Mouse (Mus musculus) kidney, embryonic 14.5 days (tissue): ENCODE results near the gene Thop1. TPM values are rescaled to one million over a fixed set of nuclear protein-coding genes. Genes with fewer than 3 reads are reported as not detected.
"Not testable (repeated sequence)": the region's sequence is repeated elsewhere in the genome, so short reads cannot be mapped to it uniquely, and the experiment has no call there.

Experiments used
- ATAC-seq: fragments of 200-750 bp; cut with Nextera tagmentation; 2 replicates; pipeline ENCODE4 v1.8.0; 2017; ENCODE audit warnings: moderate number of reproducible peaks, mild to moderate bottlenecking, moderate TSS enrichment, moderate library complexity; ENCODE audit not compliant: low FRiP score, low TSS enrichment
- H3K27ac ChIP-seq: fragments of 300-500 bp; sonication (generic); 2 replicates; pipeline ENCODE4 v1.5.1; 2014; ENCODE audit warnings: low read depth, mild to moderate bottlenecking, low read length, moderate library complexity, mixed read lengths
- H3K27me3 ChIP-seq: fragments of 300-500 bp; sonication (generic); 2 replicates; pipeline ENCODE4 v1.6.1; 2014; ENCODE audit warnings: mild to moderate bottlenecking, low read length; ENCODE audit not compliant: control insufficient read depth, insufficient read depth
- H3K36me3 ChIP-seq: fragments of 300-500 bp; sonication (generic); 2 replicates; pipeline ENCODE4 v1.6.1; 2014; ENCODE audit warnings: low read length, mixed read lengths; ENCODE audit not compliant: control insufficient read depth, insufficient read depth
- H3K4me1 ChIP-seq: fragments of 300-500 bp; sonication (generic); 2 replicates; pipeline ENCODE4 v1.6.1; 2014; ENCODE audit warnings: low read length, mixed read lengths; ENCODE audit not compliant: control insufficient read depth, insufficient read depth
- H3K4me2 ChIP-seq: fragments of 300-500 bp; sonication (generic); replicated peaks from 2 replicates; pipeline ENCODE4 v1.6.1; 2014; ENCODE audit warnings: low read depth, mild to moderate bottlenecking, low read length
- H3K4me3 ChIP-seq: fragments of 300-500 bp; sonication (generic); 2 replicates; pipeline ENCODE4 v1.5.1; 2014; ENCODE audit warnings: mild to moderate bottlenecking, low read length
- H3K9ac ChIP-seq: fragments of 300-500 bp; sonication (generic); 2 replicates; pipeline ENCODE4 v1.6.1; 2014; ENCODE audit warnings: low read depth, mild to moderate bottlenecking, low read length, moderate library complexity
- H3K9me3 ChIP-seq: fragments of 300-500 bp; sonication (generic); 2 replicates; pipeline ENCODE4 v1.6.1; 2016; ENCODE audit warnings: low read length; ENCODE audit not compliant: control insufficient read depth
- WGBS: fragments of 180-500 bp; shearing (Covaris S2); extraction: QIAGEN DNeasy Blood & Tissue Kit; methylation state at CpG from one replicate; pipeline ENCODE4 v1.1.7; 2014; 5-methylcytosine and 5-hydroxymethylcytosine counted together
- polyA plus RNA-seq: library from polyadenylated mRNA; unstranded; fragments of >200 nt; fragmentation: Nextera tagmentation; extraction: Ambion mirVana; gene quantifications from 2 replicates; pipeline ENCODE4 v1.2.1, GENCODE M21; 2014

The Thop1 gene
- polyA plus RNA-seq, 1 experiment from 2014 or later = 58.9 TPM

DNA sequence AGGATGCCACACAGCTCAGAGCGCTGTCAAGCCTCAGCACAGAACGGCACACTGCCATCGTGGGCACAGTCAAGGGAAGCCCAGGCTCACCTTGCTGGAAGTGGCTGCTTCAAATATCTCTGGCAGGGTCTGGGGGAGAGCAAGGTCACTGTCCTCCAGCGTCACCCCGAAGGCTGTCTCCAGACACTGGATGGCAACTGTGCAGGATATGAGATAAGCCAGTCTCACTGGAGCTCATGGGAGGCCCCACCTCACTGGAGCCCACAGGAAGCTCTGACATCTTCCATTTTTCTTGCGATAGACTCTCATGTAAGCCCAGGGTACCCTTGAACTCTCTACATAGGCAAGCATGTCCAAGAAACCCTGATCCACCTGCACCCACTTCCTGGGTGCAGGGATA is 18.7 kb upstream of the Thop1 start:
- ATAC-seq = no peak
- Histone ChIP-seq H3K4me2 (no peak overlapping the region), H3K27ac (no peak overlapping the region), H3K4me1 (no peaks in the 10 kb centered on the region), H3K9ac (no peak overlapping the region), H3K27me3 (no peaks in the 10 kb centered on the region), H3K36me3 (peaks cover 62% of the 10 kb centered on the region), H3K4me3 (no peak overlapping the region), H3K9me3 (no peaks in the 10 kb centered on the region)
- 98% methylated on average over 6 of the region's 6 CpGs for WGBS

DNA sequence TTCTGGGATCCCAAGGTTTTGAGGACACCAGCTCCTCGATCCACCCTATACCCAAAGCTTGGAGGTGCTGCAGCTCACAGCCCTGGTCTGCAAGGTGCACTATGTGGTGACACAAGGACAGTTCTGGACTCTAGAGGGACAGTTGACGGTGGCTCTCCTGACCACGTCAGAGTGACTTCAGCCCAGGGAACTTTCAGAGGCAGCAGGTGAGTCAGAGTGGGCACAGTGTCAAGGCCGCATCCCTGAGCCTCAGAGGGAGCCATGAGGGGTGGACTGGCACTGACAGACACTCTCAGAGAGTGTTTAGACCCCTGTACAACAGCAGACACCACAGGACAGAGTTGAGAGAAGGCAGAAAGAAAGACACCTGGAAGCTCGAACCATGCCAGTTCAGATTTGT is 17.3 kb upstream of the Thop1 start:
- WGBS = 92% methylated on average over 5 of the region's 5 CpGs
- ATAC-seq = no peak
- H3K36me3 ChIP-seq = peaks cover 50% of the 10 kb centered on the region

GRCm38 (mm10) chr10:81055169-81055568 is 14.7 kb upstream of the Thop1 start:
- Histone ChIP-seq H3K9ac (no peak overlapping the region), H3K4me1 (peaks cover 16% of the 10 kb centered on the region), H3K27ac (no peak overlapping the region), H3K27me3 (no peaks in the 10 kb centered on the region), H3K9me3 (no peaks in the 10 kb centered on the region), H3K36me3 (peaks cover 24% of the 10 kb centered on the region), H3K4me2 (no peak overlapping the region), H3K4me3 (no peak overlapping the region)
- 91% methylated on average over 6 of the region's 6 CpGs for WGBS
- no peak for ATAC-seq

More for the DNA sequence above, 17.3 kb upstream of the Thop1 start:
- Histone ChIP-seq H3K4me3 (no peak overlapping the region), H3K9ac (no peak overlapping the region), H3K27me3 (no peaks in the 10 kb centered on the region), H3K4me1 (peaks cover 4% of the 10 kb centered on the region; the same call in 1 of the 2 replicates), H3K4me2 (no peak overlapping the region), H3K27ac (no peak overlapping the region), H3K9me3 (no peaks in the 10 kb centered on the region)

DNA sequence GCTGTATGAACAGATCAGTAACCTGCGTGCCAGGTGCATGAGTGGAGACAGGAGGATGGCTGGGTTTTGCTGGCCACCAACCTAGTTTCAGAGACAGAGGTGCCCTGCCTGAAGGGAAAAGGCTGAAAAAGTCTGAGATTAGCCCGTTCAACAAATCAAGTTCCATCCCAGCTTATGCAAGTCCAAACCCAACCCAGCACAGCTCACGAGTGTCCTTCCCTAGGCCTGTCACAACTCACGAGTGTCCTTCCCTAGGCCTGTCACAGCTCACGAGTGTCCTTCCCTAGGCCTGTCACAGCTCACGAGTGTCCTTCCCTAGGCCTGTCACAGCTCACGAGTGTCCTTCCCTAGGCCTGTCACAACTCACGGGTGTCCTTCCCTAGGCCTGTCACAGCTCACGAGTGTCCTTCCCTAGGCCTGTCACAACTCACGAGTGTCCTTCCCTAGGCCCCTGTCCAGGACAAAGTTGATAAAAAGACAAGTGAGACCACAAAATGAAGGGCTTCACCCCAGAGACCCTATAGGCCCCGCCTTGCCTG is 14.0 kb upstream of the Thop1 start:
- not testable (repeated sequence) for H3K27me3 ChIP-seq, H3K4me3 ChIP-seq, H3K9me3 ChIP-seq, H3K9ac ChIP-seq, H3K4me2 ChIP-seq, H3K27ac ChIP-seq, ATAC-seq
- Histone ChIP-seq H3K4me1 (peaks cover 16% of the 10 kb centered on the region), H3K36me3 (peaks cover 19% of the 10 kb centered on the region)
- WGBS = 84% methylated on average over 11 of the region's 11 CpGs

GRCm38 (mm10) chr10:81057406-81058130 is 12.3 kb upstream of the Thop1 start:
- Histone ChIP-seq H3K9me3 (no peaks in the 10 kb centered on the region), H3K9ac (no peak overlapping the region), H3K4me2 (no peak overlapping the region), H3K27ac (no peak overlapping the region), H3K36me3 (peaks cover 3% of the 10 kb centered on the region), H3K27me3 (no peaks in the 10 kb centered on the region), H3K4me1 (peaks cover 16% of the 10 kb centered on the region), H3K4me3 (no peak overlapping the region)
- no peak for ATAC-seq
- 92% methylated on average over 23 of the region's 23 CpGs for WGBS

- H3K4me3 ChIP-seq = peak overlapping the region; percentile 80
- H3K27me3 ChIP-seq = no peaks in the 10 kb centered on the region
- no peak overlapping the region for H3K27ac ChIP-seq
- H3K9me3 ChIP-seq = no peaks in the 10 kb centered on the region
- WGBS = 88% methylated on average over 6 of the region's 6 CpGs
- peaks cover 3% of the 10 kb centered on the region; the same call in 1 of the 2 replicates for H3K36me3 ChIP-seq
- ATAC-seq = no peak
- peaks cover 16% of the 10 kb centered on the region for H3K4me1 ChIP-seq
- peak overlapping the region; percentile 67 for H3K4me2 ChIP-seq
- H3K9ac ChIP-seq = peak overlapping the region; percentile 76; the same call in 1 of the 2 replicates
Measured at GRCm38 (mm10) chr10:81058896-81059295, 10.9 kb upstream of the Thop1 start.

- under 1% methylated on average over 48 of the region's 48 CpGs for WGBS
- Histone ChIP-seq H3K27ac (no peak within 1 kb of the TSS), H3K4me3 (peak within 1 kb of the TSS; percentile 80), H3K9ac (peak within 1 kb of the TSS; percentile 76), H3K27me3 (no peaks in the 10 kb centered on the region), H3K4me2 (peak within 1 kb of the TSS; percentile 67), H3K9me3 (no peaks in the 10 kb centered on the region), H3K36me3 (peaks cover 3% of the 10 kb centered on the region; the same call in 1 of the 2 replicates), H3K4me1 (peaks cover 16% of the 10 kb centered on the region)
- ATAC-seq = peak; percentile 96
Measured at GRCm38 (mm10) chr10:81059603-81060543, 10.0 kb upstream of the Thop1 start, which contains the start of gene Sgta. Gene Sgta (minus strand): TSS chr10:81060181.

- Histone ChIP-seq H3K9ac (no peak overlapping the region), H3K27me3 (no peaks in the 10 kb centered on the region), H3K27ac (no peak overlapping the region), H3K9me3 (no peaks in the 10 kb centered on the region), H3K36me3 (no peaks in the 10 kb centered on the region), H3K4me3 (no peak overlapping the region), H3K4me2 (no peak overlapping the region), H3K4me1 (peaks cover 11% of the 10 kb centered on the region)
- no peak for ATAC-seq
- 69% methylated on average over 4 of the region's 4 CpGs for WGBS
Measured at GRCm38 (mm10) chr10:81062710-81063109, 7.1 kb upstream of the Thop1 start.
